Mouse (Mus musculus) spleen, postnatal 14 days (tissue): Measurements from ENCODE around the gene Tldc2.

Experiments used
- DNase-seq, 2 experiments: peaks; one replicate each; pipeline ENCODE4 v3.0.0; 2021 to 2022; ENCODE audit warnings: low spot score in 2 of 2

Tldc2 gene

GRCm38 (mm10) chr2:157086796-157087195, at the start of gene Tldc2:
Gene Tldc2 (plus strand): TSS chr2:157087055.
- no peak for DNase-seq

- DNase-seq = no peak
Measured at GRCm38 (mm10) chr2:157037303-157037702, 49.6 kb upstream of the Tldc2 start.

GRCm38 (mm10) chr2:157039900-157040648, 46.8 kb upstream of the Tldc2 start:
- no peak for DNase-seq

GRCm38 (mm10) chr2:157040649-157041046, 46.2 kb upstream of the Tldc2 start:
- DNase-seq = no peak

GRCm38 (mm10) chr2:157041421-157041820, 45.4 kb upstream of the Tldc2 start:
- no peak for DNase-seq

GRCm38 (mm10) chr2:157043556-157043955, 43.3 kb upstream of the Tldc2 start:
- no peak for DNase-seq

GRCm38 (mm10) chr2:157043987-157044386, 42.9 kb upstream of the Tldc2 start:
- DNase-seq = no peak

- no peak for DNase-seq
Measured at GRCm38 (mm10) chr2:157045932-157046331, 40.9 kb upstream of the Tldc2 start.

GRCm38 (mm10) chr2:157046956-157047355, 39.9 kb upstream of the Tldc2 start:
- DNase-seq = no peak

GRCm38 (mm10) chr2:157048395-157049181, 38.3 kb upstream of the Tldc2 start:
- DNase-seq = no peak

GRCm38 (mm10) chr2:157049831-157050243, 37.0 kb upstream of the Tldc2 start:
- DNase-seq = no peak

GRCm38 (mm10) chr2:157052448-157052847, 34.4 kb upstream of the Tldc2 start:
- no peak for DNase-seq

- no peak for DNase-seq
Measured at GRCm38 (mm10) chr2:157053124-157053523, 33.7 kb upstream of the Tldc2 start.

- DNase-seq = no peak
Measured at GRCm38 (mm10) chr2:157053787-157054186, 33.1 kb upstream of the Tldc2 start.

GRCm38 (mm10) chr2:157054297-157054696, 32.6 kb upstream of the Tldc2 start:
- no peak for DNase-seq

- DNase-seq = no peak
Measured at GRCm38 (mm10) chr2:157054816-157055215, 32.0 kb upstream of the Tldc2 start.

- DNase-seq = no peak
Measured at GRCm38 (mm10) chr2:157055721-157056120, 31.1 kb upstream of the Tldc2 start.

- no peak for DNase-seq
Measured at GRCm38 (mm10) chr2:157057186-157057585, 29.7 kb upstream of the Tldc2 start.

GRCm38 (mm10) chr2:157057758-157058157, 29.1 kb upstream of the Tldc2 start:
- DNase-seq = no peak

GRCm38 (mm10) chr2:157058342-157058998, 28.4 kb upstream of the Tldc2 start:
- DNase-seq = no peak

- no peak for DNase-seq
Measured at GRCm38 (mm10) chr2:157059166-157059565, 27.7 kb upstream of the Tldc2 start.

GRCm38 (mm10) chr2:157060037-157060436, 26.8 kb upstream of the Tldc2 start:
- no peak for DNase-seq
